Mouse (Mus musculus) liver, embryonic 11.5 days (tissue): ENCODE results near the gene Purb. TPM values are rescaled to one million over a fixed set of nuclear protein-coding genes. Genes with fewer than 3 reads are reported as not detected.
A peak's percentile ranks its signal among the peaks of the same experiment; 100 is the strongest.

Experiments used
- ATAC-seq: fragments of 200-750 bp; cut with Nextera tagmentation; replicated peaks from 2 replicates; pipeline ENCODE4 v1.8.0; 2017; ENCODE audit warnings: moderate number of reproducible peaks, mild to moderate bottlenecking, moderate TSS enrichment, moderate library complexity; ENCODE audit not compliant: low FRiP score
- DNase-seq: peaks from one replicate; pipeline ENCODE4 v3.0.0-alpha.2; 2017; ENCODE audit warnings: low spot score
- H3K27ac ChIP-seq: fragments of 300-500 bp; sonication (generic); 2 replicates; pipeline ENCODE4 v1.5.1; 2014; ENCODE audit warnings: mild to moderate bottlenecking, low read depth, low read length, control low read depth
- H3K27me3 ChIP-seq: fragments of 300-500 bp; sonication (generic); replicated peaks from 2 replicates; pipeline ENCODE4 v1.6.1; 2014; ENCODE audit warnings: low read length, mixed read lengths; ENCODE audit not compliant: control insufficient read depth, insufficient read depth
- H3K36me3 ChIP-seq: fragments of 300-500 bp; sonication (generic); 2 replicates; pipeline ENCODE4 v1.6.1; 2014; ENCODE audit warnings: mild to moderate bottlenecking, low read length, moderate library complexity, mixed read lengths; ENCODE audit not compliant: control insufficient read depth, insufficient read depth
- H3K4me1 ChIP-seq: fragments of 300-500 bp; sonication (generic); replicated peaks from 2 replicates; pipeline ENCODE4 v1.6.1; 2014; ENCODE audit warnings: low read length, mixed read lengths; ENCODE audit not compliant: control insufficient read depth, insufficient read depth
- H3K4me2 ChIP-seq: fragments of 300-500 bp; sonication (generic); 2 replicates; pipeline ENCODE4 v1.6.1; 2014; ENCODE audit warnings: mild to moderate bottlenecking, control low read depth, moderate library complexity
- H3K4me3 ChIP-seq: fragments of 300-500 bp; sonication (generic); 2 replicates; pipeline ENCODE4 v1.5.1; 2014; ENCODE audit warnings: low read depth, low read length, control low read depth
- H3K9ac ChIP-seq: fragments of 300-500 bp; sonication (generic); 2 replicates; pipeline ENCODE4 v1.6.1; 2014; ENCODE audit warnings: low read depth, low read length, control low read depth
- H3K9me3 ChIP-seq: fragments of 300-500 bp; sonication (generic); 2 replicates; pipeline ENCODE4 v1.6.1; 2016; ENCODE audit warnings: low read length, inconsistent platforms, mixed read lengths; ENCODE audit not compliant: control insufficient read depth
- WGBS: fragments of 180-500 bp; shearing (Covaris S2); extraction: QIAGEN DNeasy Blood & Tissue Kit; methylation state at CpG from one replicate; pipeline ENCODE4 v1.1.7; 2014; 5-methylcytosine and 5-hydroxymethylcytosine counted together
- polyA plus RNA-seq: library from polyadenylated mRNA; unstranded; fragments of >200 nt; fragmentation: Nextera tagmentation; extraction: Ambion mirVana; gene quantifications from 2 replicates; pipeline ENCODE4 v1.2.1, GENCODE M21; 2014

Gene Purb
- polyA plus RNA-seq, 1 experiment from 2014 or later: 13.7 TPM

GRCm38 (mm10) chr11:6514837-6515236 is 39.1 kb upstream of the Purb start:
- no peak overlapping the region for H3K27ac ChIP-seq
- no peak overlapping the region for H3K4me3 ChIP-seq
- H3K4me1 ChIP-seq: peaks cover 3% of the 10 kb centered on the region; the same call in 1 of the 2 replicates
- no peaks in the 10 kb centered on the region for H3K27me3 ChIP-seq
- no peak for DNase-seq
- no peaks in the 10 kb centered on the region for H3K9me3 ChIP-seq
- ATAC-seq: no peak
- WGBS: 56% methylated on average over 7 of the region's 7 CpGs
- H3K4me2 ChIP-seq: no peak overlapping the region
- no peaks in the 10 kb centered on the region for H3K36me3 ChIP-seq
- no peak overlapping the region for H3K9ac ChIP-seq

- Histone ChIP-seq H3K4me3 (no peak overlapping the region), H3K4me2 (no peak overlapping the region), H3K36me3 (no peaks in the 10 kb centered on the region), H3K27me3 (no peaks in the 10 kb centered on the region), H3K9ac (no peak overlapping the region), H3K4me1 (no peaks in the 10 kb centered on the region), H3K27ac (no peak overlapping the region), H3K9me3 (no peaks in the 10 kb centered on the region)
- WGBS: 64% methylated on average over 1 of the region's 1 CpGs
- DNase-seq (no peak), ATAC-seq (no peak)
Measured at GRCm38 (mm10) chr11:6508269-6508876, 32.7 kb upstream of the Purb start.

- Histone ChIP-seq H3K27ac (no peak overlapping the region), H3K36me3 (no peaks in the 10 kb centered on the region), H3K9ac (no peak overlapping the region), H3K4me2 (no peak overlapping the region), H3K27me3 (no peaks in the 10 kb centered on the region), H3K4me1 (no peaks in the 10 kb centered on the region), H3K4me3 (no peak overlapping the region), H3K9me3 (no peaks in the 10 kb centered on the region)
- DNase-seq: no peak
- 77% methylated on average over 9 of the region's 9 CpGs for WGBS
- no peak for ATAC-seq
Measured at GRCm38 (mm10) chr11:6506516-6506915, 30.8 kb upstream of the Purb start.

GRCm38 (mm10) chr11:6504689-6505088 is 29.0 kb upstream of the Purb start:
- H3K27me3 ChIP-seq: no peaks in the 10 kb centered on the region
- ATAC-seq: no peak
- no peaks in the 10 kb centered on the region for H3K36me3 ChIP-seq
- H3K4me1 ChIP-seq: no peaks in the 10 kb centered on the region
- no peak for DNase-seq
- WGBS: 79% methylated on average over 6 of the region's 6 CpGs
- no peak overlapping the region for H3K4me2 ChIP-seq
- no peak overlapping the region for H3K9ac ChIP-seq
- H3K9me3 ChIP-seq: no peaks in the 10 kb centered on the region
- H3K27ac ChIP-seq: no peak overlapping the region
- H3K4me3 ChIP-seq: no peak overlapping the region

GRCm38 (mm10) chr11:6504226-6504625 is 28.5 kb upstream of the Purb start:
- Histone ChIP-seq H3K27me3 (no peaks in the 10 kb centered on the region), H3K27ac (no peak overlapping the region), H3K4me2 (no peak overlapping the region), H3K4me3 (no peak overlapping the region), H3K4me1 (no peaks in the 10 kb centered on the region), H3K9me3 (no peaks in the 10 kb centered on the region), H3K36me3 (no peaks in the 10 kb centered on the region), H3K9ac (no peak overlapping the region)
- ATAC-seq: no peak
- no peak for DNase-seq
- WGBS: 74% methylated on average over 3 of the region's 3 CpGs

GRCm38 (mm10) chr11:6502506-6502905 is 26.8 kb upstream of the Purb start:
- no peak for ATAC-seq
- no peak overlapping the region for H3K9ac ChIP-seq
- no peaks in the 10 kb centered on the region for H3K36me3 ChIP-seq
- no peak for DNase-seq
- no peak overlapping the region for H3K4me2 ChIP-seq
- 88% methylated on average over 2 of the region's 2 CpGs for WGBS
- no peaks in the 10 kb centered on the region for H3K4me1 ChIP-seq
- H3K4me3 ChIP-seq: no peak overlapping the region
- H3K27me3 ChIP-seq: no peaks in the 10 kb centered on the region
- H3K27ac ChIP-seq: no peak overlapping the region
- no peaks in the 10 kb centered on the region for H3K9me3 ChIP-seq

- no peak; the same call in 1 of the 2 replicates for ATAC-seq
- Histone ChIP-seq H3K4me1 (no peaks in the 10 kb centered on the region), H3K9ac (no peak overlapping the region), H3K27me3 (no peaks in the 10 kb centered on the region), H3K36me3 (no peaks in the 10 kb centered on the region), H3K4me2 (no peak overlapping the region), H3K27ac (no peak overlapping the region), H3K4me3 (no peak overlapping the region), H3K9me3 (no peaks in the 10 kb centered on the region)
- no peak for DNase-seq
- WGBS: 74% methylated on average over 12 of the region's 12 CpGs
Measured at GRCm38 (mm10) chr11:6497311-6497948, 21.7 kb upstream of the Purb start.

- Histone ChIP-seq H3K27me3 (no peaks in the 10 kb centered on the region), H3K4me2 (no peak overlapping the region), H3K4me3 (no peak overlapping the region), H3K36me3 (no peaks in the 10 kb centered on the region), H3K9ac (no peak overlapping the region), H3K27ac (no peak overlapping the region), H3K9me3 (no peaks in the 10 kb centered on the region), H3K4me1 (no peaks in the 10 kb centered on the region)
- ATAC-seq: peak; percentile 76
- DNase-seq: no peak
- 57% methylated on average over 6 of the region's 6 CpGs for WGBS
Measured at GRCm38 (mm10) chr11:6489691-6490503, 14.2 kb upstream of the Purb start.
